Mouse (Mus musculus): ENCODE data around the gene Dcps. TPM values are rescaled to one million over a fixed set of nuclear protein-coding genes. Genes with fewer than 3 reads are reported as not detected.

The Dcps gene
- total and polyA plus RNA-seq, 3 experiments, result 39.1 to 84.2 (median 53.4) TPM

DNA sequence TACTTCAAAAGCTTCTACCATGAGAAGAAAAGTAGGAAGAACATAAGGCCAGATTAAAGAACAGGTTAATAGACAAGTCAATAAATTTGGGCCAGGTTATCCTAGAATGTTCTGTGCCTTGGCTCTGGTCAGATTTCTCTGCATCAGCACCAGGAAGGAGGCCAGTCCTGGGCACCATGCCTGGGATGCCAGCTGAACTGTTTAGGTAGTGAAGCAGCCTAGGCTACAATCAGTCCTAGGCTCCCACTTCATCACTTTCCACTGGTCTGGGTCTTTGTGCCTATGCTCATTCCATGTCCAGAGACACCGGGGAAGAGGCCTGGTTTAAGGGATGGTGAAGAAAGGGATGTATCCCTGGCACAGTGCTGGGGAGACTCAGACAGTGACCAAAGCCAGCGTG, 28.6 kb upstream of the Dcps start:
- Histone ChIP-seq H3K9me3 (replicated peaks) (no peaks in the 10 kb centered on the region), H3K27me3 (ENCODE audit: insufficient read depth, low read length) (no peaks in the 10 kb centered on the region), H3K4me1 (ENCODE audit: insufficient read depth, low read depth, low read length) (peaks cover 48% of the 10 kb centered on the region), H3K36me3 (replicated peaks) (peaks cover 64% of the 10 kb centered on the region), H3K4me3 (ENCODE audit: low read depth, low read length) (no peak overlapping the region)
- TF ChIP-seq GATA2 (IDR thresholded peaks at IDR 0.05; ENCODE audit: borderline replicate concordance, low read depth, low read length), result no peak
- TF ChIP-seq TAL1 (conservative IDR thresholded peaks at IDR 0.05; ENCODE audit: low read depth, low read length), result no peak
- no peak for TF ChIP-seq GATA1 (IDR thresholded peaks at IDR 0.05; ENCODE audit: borderline replicate concordance, low read length)
- TF ChIP-seq POLR2AphosphoS5 (IDR thresholded peaks at IDR 0.05; ENCODE audit: insufficient replicate concordance, low read depth, low read length), result no peak
- TF ChIP-seq CTCF (IDR thresholded peaks at IDR 0.05; ENCODE audit: low read depth, low read length), result no peak
- ATAC-seq (ENCODE audit: extremely low read depth, insufficient number of reproducible peaks, low FRiP score, poor library complexity, severe bottlenecking), result no peak
- no peak for DNase-seq (ENCODE audit: low spot score)

DNA sequence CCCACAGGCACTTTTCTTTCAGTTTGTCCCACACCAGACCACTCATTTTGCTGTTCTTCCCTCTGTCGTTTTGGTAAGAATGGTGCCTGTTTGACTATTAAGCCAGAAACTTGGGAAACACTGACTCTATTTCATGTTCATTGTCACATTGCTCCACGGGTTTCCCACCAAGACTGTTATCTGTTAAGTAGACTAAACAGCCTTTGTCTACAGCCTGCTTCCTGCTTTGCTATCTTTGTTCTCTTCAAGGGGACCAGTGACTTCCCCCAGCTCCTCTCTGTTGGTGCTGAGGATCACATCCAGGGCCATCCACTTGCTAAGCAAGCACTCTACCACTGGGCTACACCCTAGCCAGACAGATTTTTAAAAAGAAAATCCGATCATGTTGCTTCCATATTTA, 27.7 kb upstream of the Dcps start:
- Histone ChIP-seq H3K36me3 (replicated peaks) (peaks cover 55% of the 10 kb centered on the region), H3K27me3 (ENCODE audit: insufficient read depth, low read length) (no peaks in the 10 kb centered on the region), H3K9me3 (replicated peaks) (no peaks in the 10 kb centered on the region), H3K4me1 (ENCODE audit: insufficient read depth, low read depth, low read length) (peaks cover 49% of the 10 kb centered on the region), H3K4me3 (ENCODE audit: low read depth, low read length) (no peak overlapping the region)
- TF ChIP-seq CTCF (IDR thresholded peaks at IDR 0.05; ENCODE audit: low read depth, low read length), result no peak
- TF ChIP-seq TAL1 (conservative IDR thresholded peaks at IDR 0.05; ENCODE audit: low read depth, low read length), result no peak
- ATAC-seq (ENCODE audit: extremely low read depth, insufficient number of reproducible peaks, low FRiP score, poor library complexity, severe bottlenecking) (no peak), DNase-seq (ENCODE audit: low spot score) (no peak)

DNA sequence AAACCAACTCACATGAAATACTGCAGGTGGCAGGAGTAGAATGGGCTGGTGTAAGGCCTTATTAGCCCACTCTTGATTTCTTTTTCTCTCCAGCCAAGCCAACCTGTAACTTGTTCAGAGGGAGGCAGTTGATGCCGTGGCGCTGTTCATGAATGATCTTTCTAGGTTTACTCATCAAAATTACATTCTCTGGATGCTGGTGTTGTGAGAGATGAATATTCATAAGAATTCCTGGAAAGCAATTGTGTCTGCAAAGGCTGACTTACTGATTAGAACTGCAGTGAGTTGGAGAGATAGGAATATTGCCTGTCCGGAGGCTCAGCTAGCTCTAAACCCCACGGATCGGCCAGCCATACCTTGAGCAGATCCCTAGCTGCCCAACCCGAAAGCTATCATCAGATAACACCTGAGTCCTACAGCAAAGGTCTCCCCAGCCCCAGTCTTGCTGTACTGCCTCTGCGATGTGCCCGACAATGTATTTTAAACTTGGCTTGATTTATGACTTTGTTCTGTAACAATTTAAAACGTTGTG, 24.7 kb upstream of the Dcps start:
- Histone ChIP-seq H3K9me3 (replicated peaks) (no peaks in the 10 kb centered on the region), H3K4me1 (ENCODE audit: insufficient read depth, low read depth, low read length) (peaks cover 48% of the 10 kb centered on the region), H3K36me3 (replicated peaks) (peaks cover 33% of the 10 kb centered on the region), H3K27me3 (ENCODE audit: insufficient read depth, low read length) (no peaks in the 10 kb centered on the region), H3K4me3 (ENCODE audit: low read depth, low read length) (peak overlapping the region; percentile 78)
- TF ChIP-seq POLR2AphosphoS5 (IDR thresholded peaks at IDR 0.05; ENCODE audit: insufficient replicate concordance, low read depth, low read length) (no peak), TAL1 (conservative IDR thresholded peaks at IDR 0.05; ENCODE audit: low read depth, low read length) (0 out of 2 replicates have a peak, but pooled peaks have one; percentile 9)
- ATAC-seq (ENCODE audit: extremely low read depth, insufficient number of reproducible peaks, low FRiP score, poor library complexity, severe bottlenecking) (peak; percentile 46; the same call in 1 of the 2 replicates), DNase-seq (ENCODE audit: low spot score) (peak; percentile 9)

DNA sequence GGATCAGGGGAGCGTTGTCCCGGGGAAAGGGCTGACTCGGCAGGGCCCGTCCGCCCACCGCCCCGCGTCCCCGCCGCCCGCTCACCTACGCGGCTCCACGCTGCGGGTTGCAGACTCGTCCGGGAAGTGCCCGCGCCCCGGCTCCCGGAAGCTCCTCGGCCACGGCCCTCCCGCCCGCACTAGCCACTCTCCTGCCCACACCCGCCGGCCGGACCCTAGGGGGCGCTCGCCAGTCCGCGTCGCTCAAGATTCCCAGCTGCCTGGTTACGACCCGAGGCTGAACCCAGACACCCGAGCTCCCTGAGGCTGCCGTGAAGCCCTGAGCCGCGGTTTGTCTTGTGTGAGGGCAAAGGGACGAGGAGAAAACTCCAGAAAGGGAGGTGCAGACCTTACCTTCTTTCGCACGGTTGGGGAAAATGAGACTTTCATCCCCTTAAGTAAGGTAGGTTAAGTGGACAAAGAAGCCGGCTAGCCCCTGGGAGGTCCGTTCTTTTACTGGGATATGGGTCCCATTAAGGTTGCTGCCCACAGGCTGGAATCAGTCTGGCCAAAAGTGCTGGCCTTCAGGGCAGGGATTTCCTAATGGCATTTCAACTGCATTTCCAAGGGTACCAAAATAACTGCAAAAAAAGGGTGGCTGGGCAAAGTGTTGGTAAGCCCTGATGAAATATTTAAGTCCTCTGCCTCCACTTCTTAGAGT, 24.1 kb upstream of the Dcps start, which contains the start of the genes Srpr and Tirap:
Srpr (plus strand) TSS at position 404 of the 700 bp plus-strand sequence.
Tirap (minus strand) TSS at position 520 of the 700 bp plus-strand sequence.
- Histone ChIP-seq H3K4me1 (ENCODE audit: insufficient read depth, low read depth, low read length) (peaks cover 48% of the 10 kb centered on the region), H3K27me3 (ENCODE audit: insufficient read depth, low read length) (no peaks in the 10 kb centered on the region), H3K36me3 (replicated peaks) (peaks cover 28% of the 10 kb centered on the region), H3K4me3 (ENCODE audit: low read depth, low read length) (peak within 1 kb of the TSS; percentile 78), H3K9me3 (replicated peaks) (no peaks in the 10 kb centered on the region)
- peak; percentile 75 for ATAC-seq (ENCODE audit: extremely low read depth, insufficient number of reproducible peaks, low FRiP score, poor library complexity, severe bottlenecking)
- DNase-seq (ENCODE audit: low spot score), result peak; percentile 85
- TF ChIP-seq GATA1 (IDR thresholded peaks at IDR 0.05; ENCODE audit: borderline replicate concordance, low read length) (no peak), CTCF (IDR thresholded peaks at IDR 0.05; ENCODE audit: low read depth, low read length) (peak; percentile 38; the same call in 1 of the 2 replicates), POLR2AphosphoS5 (IDR thresholded peaks at IDR 0.05; ENCODE audit: insufficient replicate concordance, low read depth, low read length) (no peak)

DNA sequence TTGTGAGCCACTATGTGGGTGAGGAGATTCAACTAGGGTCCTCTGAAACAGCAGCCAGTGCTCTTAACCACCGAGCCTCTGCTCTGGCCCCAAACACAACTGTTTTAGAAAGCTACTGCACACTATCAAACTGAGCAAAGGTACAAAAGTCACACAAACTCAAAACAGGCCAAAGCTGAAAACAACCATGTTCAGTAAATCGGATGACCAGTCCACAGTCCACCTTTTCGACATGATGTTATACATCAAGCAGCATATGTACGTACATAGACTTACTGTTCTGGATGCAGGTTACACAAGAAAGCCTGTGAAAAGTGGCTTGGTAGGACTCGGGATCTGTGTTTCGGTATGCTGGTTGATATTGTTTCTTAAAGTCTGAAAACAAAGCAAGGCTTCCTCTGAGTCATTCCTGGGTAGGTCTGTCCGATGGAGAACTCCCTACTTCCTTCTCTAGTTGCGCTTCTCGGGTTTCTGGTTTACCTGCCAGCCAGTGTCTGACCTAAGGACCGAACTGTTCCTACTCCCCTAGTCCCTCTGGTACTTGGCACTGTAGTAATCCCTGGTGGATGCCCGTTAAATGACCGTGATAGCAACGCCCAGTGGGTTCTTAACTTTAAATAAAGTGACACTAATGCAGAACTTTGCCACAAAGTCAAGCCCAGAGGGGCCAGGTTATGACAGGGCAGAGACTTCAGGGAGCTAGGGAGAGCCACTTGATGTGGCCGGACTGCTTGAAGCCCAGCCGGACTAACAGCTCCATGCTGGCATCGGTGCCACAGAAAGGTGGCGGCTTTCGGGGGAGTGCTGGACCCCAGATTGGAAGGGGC, 23.3 kb upstream of the Dcps start:
- DNase-seq (ENCODE audit: low spot score) (no peak), ATAC-seq (ENCODE audit: extremely low read depth, insufficient number of reproducible peaks, low FRiP score, poor library complexity, severe bottlenecking) (0 out of 2 replicates have a peak, but pooled peaks have one; percentile 9)
- no peaks in the 10 kb centered on the region for H3K27me3 ChIP-seq (ENCODE audit: insufficient read depth, low read length)
- H3K9me3 ChIP-seq (replicated peaks), result no peaks in the 10 kb centered on the region
- peaks cover 20% of the 10 kb centered on the region for H3K36me3 ChIP-seq (replicated peaks)
- TF ChIP-seq GATA1 (IDR thresholded peaks at IDR 0.05; ENCODE audit: borderline replicate concordance, low read length) (no peak), POLR2AphosphoS5 (IDR thresholded peaks at IDR 0.05; ENCODE audit: insufficient replicate concordance, low read depth, low read length) (no peak), GATA2 (IDR thresholded peaks at IDR 0.05; ENCODE audit: borderline replicate concordance, low read depth, low read length) (no peak), TAL1 (conservative IDR thresholded peaks at IDR 0.05; ENCODE audit: low read depth, low read length) (no peak), CTCF (IDR thresholded peaks at IDR 0.05; ENCODE audit: low read depth, low read length) (no peak)
- H3K4me1 ChIP-seq (ENCODE audit: insufficient read depth, low read depth, low read length), result peaks cover 48% of the 10 kb centered on the region
- H3K4me3 ChIP-seq (ENCODE audit: low read depth, low read length), result peak overlapping the region; percentile 78

DNA sequence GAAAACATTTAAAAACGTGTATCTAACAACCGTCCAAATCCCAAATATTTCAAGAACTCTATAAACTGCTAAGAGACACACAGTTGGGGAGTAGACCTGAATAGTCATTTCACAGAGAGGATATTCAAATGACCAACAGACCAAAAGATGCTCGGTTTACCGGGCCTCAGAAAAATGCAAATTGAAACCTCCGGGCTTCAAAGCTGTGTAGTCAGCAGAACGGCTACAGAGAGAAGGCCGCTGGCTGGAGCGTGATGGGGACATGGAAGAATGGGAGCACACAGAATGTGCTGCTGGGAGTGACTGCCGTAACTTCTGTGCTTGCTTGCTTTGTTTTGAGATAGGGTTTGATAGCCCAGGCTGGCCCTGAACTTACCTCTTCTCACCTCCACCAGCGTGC, 22.5 kb upstream of the Dcps start:
- H3K36me3 ChIP-seq (replicated peaks), result peaks cover 17% of the 10 kb centered on the region
- H3K27me3 ChIP-seq (ENCODE audit: insufficient read depth, low read length), result no peaks in the 10 kb centered on the region
- ATAC-seq (ENCODE audit: extremely low read depth, insufficient number of reproducible peaks, low FRiP score, poor library complexity, severe bottlenecking), result no peak
- TF ChIP-seq TAL1 (conservative IDR thresholded peaks at IDR 0.05; ENCODE audit: low read depth, low read length), result no peak
- no peak for TF ChIP-seq GATA1 (IDR thresholded peaks at IDR 0.05; ENCODE audit: borderline replicate concordance, low read length)
- no peak for TF ChIP-seq POLR2AphosphoS5 (IDR thresholded peaks at IDR 0.05; ENCODE audit: insufficient replicate concordance, low read depth, low read length)
- TF ChIP-seq GATA2 (IDR thresholded peaks at IDR 0.05; ENCODE audit: borderline replicate concordance, low read depth, low read length), result no peak
- TF ChIP-seq CTCF (IDR thresholded peaks at IDR 0.05; ENCODE audit: low read depth, low read length), result no peak
- no peaks in the 10 kb centered on the region for H3K9me3 ChIP-seq (replicated peaks)
- no peak for DNase-seq (ENCODE audit: low spot score)
- peaks cover 45% of the 10 kb centered on the region for H3K4me1 ChIP-seq (ENCODE audit: insufficient read depth, low read depth, low read length)
- no peak overlapping the region for H3K4me3 ChIP-seq (ENCODE audit: low read depth, low read length)

All from G1E (cell line).